Mouse (Mus musculus) hindbrain, embryonic 12.5 days (tissue): ENCODE measurements around the gene Defb22. TPM values are rescaled to one million over a fixed set of nuclear protein-coding genes. Genes with fewer than 3 reads are reported as not detected.

Experiments used
- ATAC-seq: fragments of 200-750 bp; cut with Nextera tagmentation; 2 replicates; pipeline ENCODE4 v1.8.0; 2017; ENCODE audit warnings: moderate TSS enrichment; ENCODE audit not compliant: low FRiP score
- H3K27ac ChIP-seq: fragments of 300-500 bp; sonication (generic); 2 replicates; pipeline ENCODE4 v1.5.1; 2016; ENCODE audit warnings: mild to moderate bottlenecking
- H3K27me3 ChIP-seq: fragments of 300-500 bp; sonication (generic); 2 replicates; pipeline ENCODE4 v1.6.1; 2016; ENCODE audit warnings: mild to moderate bottlenecking
- H3K36me3 ChIP-seq: fragments of 300-500 bp; sonication (generic); 2 replicates; pipeline ENCODE4 v1.6.1; 2016; ENCODE audit warnings: mild to moderate bottlenecking
- H3K4me1 ChIP-seq: fragments of 300-500 bp; sonication (generic); 2 replicates; pipeline ENCODE4 v1.6.1; 2016
- H3K4me2 ChIP-seq: fragments of 300-500 bp; sonication (generic); replicated peaks from 2 replicates; pipeline ENCODE4 v1.6.1; 2016; ENCODE audit warnings: mild to moderate bottlenecking
- H3K4me3 ChIP-seq: fragments of 300-500 bp; sonication (generic); 2 replicates; pipeline ENCODE4 v1.5.1; 2016; ENCODE audit warnings: mild to moderate bottlenecking
- H3K9ac ChIP-seq: fragments of 300-500 bp; sonication (generic); 2 replicates; pipeline ENCODE4 v1.6.1; 2016; ENCODE audit warnings: mild to moderate bottlenecking, moderate library complexity
- H3K9me3 ChIP-seq: fragments of 300-500 bp; sonication (generic); replicated peaks from 2 replicates; pipeline ENCODE4 v1.6.1; 2016; ENCODE audit warnings: mild to moderate bottlenecking
- WGBS: fragments of 180-500 bp; shearing (Covaris S2); methylation state at CpG from one replicate; pipeline ENCODE4 v1.1.7; 2016; 5-methylcytosine and 5-hydroxymethylcytosine counted together
- polyA plus RNA-seq: library from polyadenylated mRNA; unstranded; fragments of >200 nt; fragmentation: Nextera tagmentation; extraction: Ambion mirVana; gene quantifications from 2 replicates; pipeline ENCODE4 v1.2.1, GENCODE M21; 2016

Gene Defb22
- polyA plus RNA-seq, result not detected in 2 replicates

DNA sequence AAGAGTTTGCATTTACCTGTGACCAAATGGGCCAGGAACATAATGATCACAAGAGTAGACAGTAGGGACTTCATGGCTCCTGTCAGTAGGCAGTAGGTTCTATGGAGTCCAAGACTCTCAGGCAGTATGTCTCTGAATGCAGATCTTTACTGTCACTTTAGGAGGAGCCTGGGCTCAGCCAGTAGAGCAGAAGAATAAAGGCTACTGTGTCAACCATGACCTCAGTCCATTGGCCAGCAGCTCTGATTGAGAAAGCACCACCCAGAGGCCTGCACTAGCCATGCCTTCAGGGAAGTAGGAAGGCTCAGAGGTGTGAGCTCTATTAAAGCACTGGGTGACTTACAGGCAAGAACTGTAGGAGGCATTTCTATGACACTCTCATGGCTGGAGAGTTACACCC is at the start of gene Defb22:
Gene Defb22, minus strand, starts transcription at position 101 of the 400 bp plus-strand sequence.
- no peak within 1 kb of the TSS for H3K4me2 ChIP-seq
- H3K4me1 ChIP-seq, result no peaks in the 10 kb centered on the region
- H3K27me3 ChIP-seq, result no peaks in the 10 kb centered on the region
- no peaks in the 10 kb centered on the region for H3K36me3 ChIP-seq
- H3K9ac ChIP-seq, result no peak within 1 kb of the TSS
- H3K27ac ChIP-seq, result no peak within 1 kb of the TSS
- ATAC-seq, result no peak
- H3K4me3 ChIP-seq, result no peak within 1 kb of the TSS
- H3K9me3 ChIP-seq, result no peaks in the 10 kb centered on the region

DNA sequence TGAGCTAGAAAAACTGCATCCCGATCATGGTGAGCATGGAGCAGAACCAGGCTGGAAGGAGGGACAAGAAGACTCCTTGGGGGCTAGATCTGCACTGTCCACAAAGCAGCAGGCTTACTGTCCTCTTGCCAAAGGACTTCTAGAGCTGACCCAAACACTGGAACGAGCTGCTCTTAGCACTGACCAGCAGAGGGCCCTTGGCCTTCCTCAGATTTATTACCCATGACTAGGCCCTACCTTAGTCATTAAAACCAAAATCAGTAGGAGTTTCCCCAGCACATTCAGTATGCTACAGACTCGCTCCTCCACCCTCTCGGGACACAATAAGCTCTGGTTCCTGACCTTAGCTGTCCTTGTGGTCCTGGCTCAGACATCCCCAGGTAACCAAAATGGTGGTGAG is 28.0 kb upstream of the Defb22 start, which contains the start of gene Defb28:
Gene Defb28, plus strand, starts transcription at position 275 of the 400 bp plus-strand sequence.
- H3K4me3 ChIP-seq, result no peak within 1 kb of the TSS
- ATAC-seq, result no peak
- H3K4me1 ChIP-seq, result no peaks in the 10 kb centered on the region
- H3K27me3 ChIP-seq, result no peaks in the 10 kb centered on the region
- H3K9ac ChIP-seq, result no peak within 1 kb of the TSS
- no peaks in the 10 kb centered on the region for H3K36me3 ChIP-seq
- WGBS, result 69% methylated on average over 4 of the region's 4 CpGs
- no peak within 1 kb of the TSS for H3K27ac ChIP-seq
- no peak within 1 kb of the TSS for H3K4me2 ChIP-seq
- no peaks in the 10 kb centered on the region for H3K9me3 ChIP-seq

DNA sequence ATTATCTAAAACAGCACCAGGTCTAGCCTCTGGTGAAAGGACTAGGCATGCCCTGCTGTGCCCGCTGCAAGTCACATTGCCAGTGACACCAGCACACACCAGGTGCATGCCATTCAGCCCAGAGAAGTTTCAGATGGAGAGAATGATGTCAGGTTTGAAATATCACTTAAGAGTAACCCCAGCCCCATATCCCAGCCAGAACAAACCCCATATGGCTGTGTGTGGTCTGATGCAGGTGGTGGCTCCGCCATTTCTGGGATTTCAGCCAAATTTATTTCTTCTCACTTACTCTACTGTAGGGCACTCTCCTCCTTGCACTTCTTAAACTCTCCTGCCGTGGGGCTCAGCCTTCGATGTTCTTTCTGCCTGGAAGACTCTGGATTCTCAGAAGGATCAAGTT is 26.1 kb upstream of the Defb22 start:
- Histone ChIP-seq H3K36me3 (no peaks in the 10 kb centered on the region), H3K9me3 (no peaks in the 10 kb centered on the region)
- WGBS, result 74% methylated on average over 4 of the region's 4 CpGs

DNA sequence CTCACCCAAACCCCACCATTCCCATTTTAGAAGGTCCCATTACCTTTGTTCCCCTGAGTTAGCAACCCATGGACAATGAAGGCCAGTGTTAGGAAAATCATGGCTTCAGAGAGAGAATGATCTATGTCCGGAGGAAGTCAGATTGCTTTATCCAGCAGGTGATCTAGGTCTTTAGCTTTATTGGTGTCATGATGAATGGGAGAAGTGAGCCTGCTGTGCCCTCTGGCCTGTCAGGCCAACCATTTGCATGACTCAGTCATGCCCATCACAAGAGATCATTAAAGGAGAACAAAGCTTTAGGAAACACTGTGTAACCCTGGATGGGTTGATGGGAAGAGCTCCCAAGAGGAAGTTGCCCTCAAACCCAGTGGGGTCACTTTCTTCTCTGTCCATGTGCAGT is 21.7 kb upstream of the Defb22 start, which contains the start of gene Defb26:
Gene Defb26, minus strand, starts transcription at position 101 of the 400 bp plus-strand sequence.
- H3K27ac ChIP-seq, result no peak within 1 kb of the TSS
- no peak within 1 kb of the TSS for H3K4me2 ChIP-seq
- H3K27me3 ChIP-seq, result no peaks in the 10 kb centered on the region
- no peak within 1 kb of the TSS for H3K4me3 ChIP-seq
- H3K4me1 ChIP-seq, result no peaks in the 10 kb centered on the region
- H3K9me3 ChIP-seq, result no peaks in the 10 kb centered on the region
- no peak for ATAC-seq
- H3K9ac ChIP-seq, result no peak within 1 kb of the TSS
- 61% methylated on average over 1 of the region's 1 CpGs for WGBS
- no peaks in the 10 kb centered on the region for H3K36me3 ChIP-seq

More for the DNA sequence above, 26.1 kb upstream of the Defb22 start:
- Histone ChIP-seq H3K9ac (no peak overlapping the region), H3K27me3 (no peaks in the 10 kb centered on the region), H3K4me3 (no peak overlapping the region), H3K4me1 (no peaks in the 10 kb centered on the region), H3K4me2 (no peak overlapping the region), H3K27ac (no peak overlapping the region)
- no peak for ATAC-seq

DNA sequence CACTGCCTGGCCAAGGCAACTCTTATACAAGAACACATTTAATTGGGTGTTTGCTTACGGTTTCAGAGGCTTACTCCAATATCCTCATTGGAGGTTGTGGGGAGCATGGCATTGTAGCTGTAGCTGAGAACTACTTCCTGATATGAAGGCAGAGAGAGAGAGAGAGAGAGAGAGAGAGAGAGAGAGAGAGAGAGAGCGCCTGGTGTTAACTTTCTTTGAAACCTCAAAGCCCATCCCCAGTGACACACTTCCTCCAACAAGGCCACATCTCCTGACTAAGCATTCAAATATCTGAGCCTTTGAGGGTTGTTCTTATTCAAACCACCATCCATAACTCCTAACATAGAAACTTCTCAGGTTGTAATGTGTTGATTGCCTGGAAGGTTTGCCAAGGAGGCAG is 14.0 kb upstream of the Defb22 start:
- Histone ChIP-seq H3K9me3 (no peaks in the 10 kb centered on the region), H3K27me3 (no peaks in the 10 kb centered on the region), H3K36me3 (no peaks in the 10 kb centered on the region), H3K4me2 (no peak overlapping the region), H3K4me1 (no peaks in the 10 kb centered on the region), H3K4me3 (no peak overlapping the region), H3K27ac (no peak overlapping the region), H3K9ac (no peak overlapping the region)
- no peak for ATAC-seq
- WGBS, result 92% methylated on average over 2 of the region's 2 CpGs

DNA sequence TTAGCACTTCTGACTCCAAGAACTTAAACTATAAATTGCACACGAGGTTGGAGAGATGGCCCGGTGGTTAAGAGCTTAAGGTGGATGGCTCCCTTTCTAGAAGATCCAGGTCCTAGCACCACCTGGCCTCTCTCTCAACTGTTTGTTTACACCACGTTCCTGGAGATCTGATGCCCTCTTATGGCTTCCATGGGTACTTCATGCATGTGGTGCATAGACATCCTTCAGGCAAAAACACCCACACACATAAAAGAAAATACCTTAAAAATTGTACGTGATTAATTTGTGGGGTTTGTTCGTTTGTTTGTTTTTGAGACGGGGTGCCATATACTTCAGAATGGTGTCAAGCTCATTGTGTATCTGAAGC is 10.9 kb upstream of the Defb22 start:
- no peak for ATAC-seq
- no peaks in the 10 kb centered on the region for H3K36me3 ChIP-seq
- no peak overlapping the region for H3K27ac ChIP-seq
- no peak overlapping the region for H3K9ac ChIP-seq
- 79% methylated on average over 6 of the region's 6 CpGs for WGBS
- no peaks in the 10 kb centered on the region for H3K4me1 ChIP-seq
- H3K9me3 ChIP-seq, result no peaks in the 10 kb centered on the region
- no peak overlapping the region for H3K4me2 ChIP-seq
- H3K27me3 ChIP-seq, result no peaks in the 10 kb centered on the region
- no peak overlapping the region for H3K4me3 ChIP-seq

DNA sequence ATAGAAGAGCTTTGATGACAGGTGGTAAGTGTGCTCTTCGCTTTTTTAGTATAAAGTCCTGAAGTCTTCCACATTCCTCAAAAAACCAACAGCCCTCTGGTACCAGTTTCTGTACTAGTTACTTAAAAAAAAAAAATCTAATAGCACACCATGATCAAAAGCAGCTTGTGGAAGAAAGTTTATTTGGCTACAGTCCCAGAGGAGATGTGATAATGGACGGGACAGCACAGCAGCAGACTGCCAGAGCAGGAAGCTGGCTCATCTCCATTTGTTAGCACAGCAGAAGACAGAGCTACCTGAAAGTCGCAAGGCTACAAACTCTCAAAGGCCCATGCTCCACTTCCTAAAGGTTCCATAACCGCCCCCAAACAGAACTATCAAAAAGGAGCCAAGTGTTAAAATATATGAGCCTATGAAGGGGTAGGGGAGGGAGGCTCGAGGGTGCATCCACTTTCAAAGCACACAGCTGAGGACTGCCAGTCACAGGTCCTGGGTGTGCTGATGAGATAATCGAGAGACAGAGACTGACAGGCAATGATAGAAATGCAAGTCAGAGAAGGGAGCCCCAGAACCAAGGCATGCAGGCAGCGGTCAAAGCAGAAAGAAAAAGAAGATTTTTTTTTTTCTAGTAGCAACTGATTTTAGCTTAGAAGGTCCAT is 10.4 kb upstream of the Defb22 start:
- no peak overlapping the region for H3K4me3 ChIP-seq
- no peak overlapping the region for H3K27ac ChIP-seq
- H3K9ac ChIP-seq, result no peak overlapping the region
- no peak overlapping the region for H3K4me2 ChIP-seq
- H3K36me3 ChIP-seq, result no peaks in the 10 kb centered on the region
- WGBS, result 78% methylated on average over 7 of the region's 7 CpGs
- no peak for ATAC-seq
- H3K27me3 ChIP-seq, result no peaks in the 10 kb centered on the region
- no peaks in the 10 kb centered on the region for H3K9me3 ChIP-seq
- no peaks in the 10 kb centered on the region for H3K4me1 ChIP-seq

DNA sequence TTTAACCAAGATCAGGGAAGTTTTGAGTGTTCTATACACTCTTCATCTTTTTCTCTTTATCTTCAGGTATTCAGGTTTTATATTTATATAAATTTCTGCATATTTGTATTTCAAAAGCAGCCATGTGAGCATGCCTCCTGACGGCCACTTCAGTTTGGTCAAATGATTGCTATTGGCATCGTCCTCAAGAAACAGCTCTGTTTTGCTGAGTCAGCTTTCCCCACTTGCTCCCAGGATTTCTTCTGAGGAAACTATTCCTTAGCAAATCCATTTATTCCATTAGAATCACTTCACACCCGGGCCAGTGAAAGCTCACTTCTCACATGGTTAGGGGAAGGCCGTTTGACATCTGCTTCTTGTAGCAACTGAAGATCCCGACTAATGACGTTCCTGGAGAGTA is 8.1 kb upstream of the Defb22 start:
- WGBS, result 77% methylated on average over 6 of the region's 6 CpGs
- no peaks in the 10 kb centered on the region for H3K27me3 ChIP-seq

DNA sequence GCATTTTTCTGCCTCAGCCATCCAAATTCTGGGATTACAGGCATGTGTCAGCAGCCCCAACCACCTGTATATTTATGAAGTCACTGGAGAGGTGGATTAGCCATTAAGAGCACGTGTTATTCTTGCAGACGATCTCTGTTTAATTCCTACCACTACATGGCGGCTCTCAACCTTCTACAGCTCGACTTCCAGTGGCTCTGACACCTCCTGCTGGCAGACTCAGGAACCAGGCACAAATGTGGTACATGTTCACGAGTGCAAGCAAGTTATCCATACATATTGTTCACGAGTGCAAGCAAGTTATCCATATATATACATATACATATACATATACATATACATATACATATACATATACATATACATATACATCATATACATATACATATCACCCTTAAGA is 3.2 kb upstream of the Defb22 start:
- no peak overlapping the region for H3K4me2 ChIP-seq
- no peaks in the 10 kb centered on the region for H3K9me3 ChIP-seq
- 73% methylated on average over 6 of the region's 6 CpGs for WGBS
- H3K36me3 ChIP-seq, result no peaks in the 10 kb centered on the region
- no peak overlapping the region for H3K27ac ChIP-seq
- no peak overlapping the region for H3K9ac ChIP-seq
- H3K4me1 ChIP-seq, result no peaks in the 10 kb centered on the region
- H3K27me3 ChIP-seq, result no peaks in the 10 kb centered on the region
- ATAC-seq, result no peak
- H3K4me3 ChIP-seq, result no peak overlapping the region

More for the DNA sequence above, 8.1 kb upstream of the Defb22 start:
- Histone ChIP-seq H3K4me1 (no peaks in the 10 kb centered on the region), H3K4me3 (no peak overlapping the region), H3K9ac (no peak overlapping the region), H3K4me2 (no peak overlapping the region), H3K9me3 (no peaks in the 10 kb centered on the region), H3K36me3 (no peaks in the 10 kb centered on the region), H3K27ac (no peak overlapping the region)
- ATAC-seq, result no peak

DNA sequence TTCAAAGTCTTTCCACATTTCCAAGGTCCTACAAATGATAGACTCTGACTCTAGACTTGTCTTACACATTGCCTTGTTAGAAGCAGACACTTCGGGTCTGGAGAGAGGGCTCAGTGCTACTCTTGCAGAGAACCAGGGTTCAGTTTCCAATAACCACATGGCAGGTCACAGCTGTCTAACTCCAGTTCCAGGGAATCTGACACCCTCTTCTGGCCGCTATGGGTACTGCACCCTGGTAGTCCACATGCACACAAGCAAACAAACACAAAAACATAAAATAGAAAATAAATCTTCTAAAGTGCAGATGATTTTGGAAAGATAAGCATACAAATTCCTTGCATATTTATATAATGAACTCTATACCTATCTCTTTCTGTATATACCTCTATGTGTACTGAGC is 2.9 kb downstream of the Defb22 start:
- Histone ChIP-seq H3K27ac (no peak overlapping the region), H3K27me3 (no peaks in the 10 kb centered on the region), H3K9me3 (no peaks in the 10 kb centered on the region), H3K4me1 (no peaks in the 10 kb centered on the region), H3K9ac (no peak overlapping the region), H3K4me2 (no peak overlapping the region), H3K36me3 (no peaks in the 10 kb centered on the region), H3K4me3 (no peak overlapping the region)
- WGBS, result 78% methylated on average over 2 of the region's 2 CpGs
- no peak for ATAC-seq

DNA sequence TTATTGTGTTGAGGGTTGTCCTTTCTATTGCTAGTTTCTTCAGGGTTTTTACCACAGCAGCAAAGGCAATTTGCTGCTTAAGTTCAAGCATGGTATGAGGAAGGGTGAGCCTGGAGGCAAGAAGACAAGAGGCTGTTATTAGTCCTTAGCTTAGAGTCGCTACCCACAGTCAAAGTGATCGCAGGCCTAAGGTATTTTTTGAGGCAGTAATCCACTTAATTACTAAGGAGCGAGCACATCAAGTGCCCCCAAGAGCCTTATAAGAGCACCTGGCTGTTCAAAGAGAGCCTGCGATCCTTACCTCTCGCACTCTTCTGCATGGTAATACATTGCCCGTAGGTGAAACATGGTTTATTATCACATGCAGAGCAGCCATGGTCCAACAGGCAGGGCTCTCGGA is 8.2 kb downstream of the Defb22 start:
- Histone ChIP-seq H3K4me1 (no peaks in the 10 kb centered on the region), H3K9ac (no peak overlapping the region), H3K27me3 (no peaks in the 10 kb centered on the region), H3K36me3 (no peaks in the 10 kb centered on the region), H3K27ac (no peak overlapping the region), H3K4me2 (no peak overlapping the region), H3K9me3 (no peaks in the 10 kb centered on the region), H3K4me3 (no peak overlapping the region)
- WGBS, result 93% methylated on average over 7 of the region's 7 CpGs
- ATAC-seq, result no peak

DNA sequence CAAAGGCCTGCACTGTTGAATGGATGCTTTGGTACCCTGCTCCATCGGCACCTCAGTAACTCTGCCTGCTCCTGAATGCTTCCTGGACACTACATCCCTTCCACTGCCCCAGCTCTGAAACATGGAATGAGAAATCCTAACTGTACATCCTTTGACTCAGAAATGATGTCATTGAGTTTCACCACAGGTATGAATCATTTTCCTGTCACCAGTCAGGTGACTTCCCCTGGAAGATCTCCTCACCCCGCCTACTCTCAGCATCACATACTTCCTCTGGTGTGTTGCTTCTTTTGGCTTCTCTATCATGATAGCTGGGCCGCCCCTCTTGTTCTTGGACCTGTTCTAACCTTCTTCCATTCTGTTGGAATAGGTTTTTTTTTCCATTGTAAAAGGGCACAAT is 9.1 kb downstream of the Defb22 start:
- H3K9me3 ChIP-seq, result no peaks in the 10 kb centered on the region
- H3K27ac ChIP-seq, result no peak overlapping the region
- no peaks in the 10 kb centered on the region for H3K4me1 ChIP-seq
- no peaks in the 10 kb centered on the region for H3K27me3 ChIP-seq
- no peak for ATAC-seq
- H3K4me2 ChIP-seq, result no peak overlapping the region
- no peaks in the 10 kb centered on the region for H3K36me3 ChIP-seq
- H3K9ac ChIP-seq, result no peak overlapping the region
- WGBS, result 83% methylated on average over 3 of the region's 3 CpGs
- H3K4me3 ChIP-seq, result no peak overlapping the region

DNA sequence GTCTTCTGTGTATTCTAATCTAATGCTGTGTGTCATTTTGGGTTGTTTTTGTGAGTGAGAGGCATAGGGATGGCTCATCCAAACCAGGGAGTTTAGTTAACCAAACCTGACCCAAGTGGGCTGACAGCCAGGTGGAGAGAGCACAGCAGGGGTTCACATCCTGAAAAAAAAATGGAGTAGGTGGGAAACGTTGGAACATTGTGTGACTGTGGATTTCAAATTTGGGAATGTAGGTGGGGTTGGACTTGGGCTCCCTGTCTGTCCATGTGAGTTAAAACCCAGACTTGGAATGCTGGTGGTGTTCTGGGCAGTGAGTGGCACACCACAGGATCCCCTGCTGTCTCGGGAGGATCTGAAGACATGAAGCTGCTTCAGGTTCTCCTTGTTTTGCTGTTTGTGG is 13.2 kb downstream of the Defb22 start, which contains the start of gene Defb20:
Gene Defb20, plus strand, starts transcription at position 301 of the 400 bp plus-strand sequence.
- Histone ChIP-seq H3K4me2 (no peak within 1 kb of the TSS), H3K4me3 (no peak within 1 kb of the TSS), H3K27ac (no peak within 1 kb of the TSS), H3K36me3 (no peaks in the 10 kb centered on the region), H3K4me1 (no peaks in the 10 kb centered on the region), H3K9me3 (no peaks in the 10 kb centered on the region), H3K9ac (no peak within 1 kb of the TSS), H3K27me3 (no peaks in the 10 kb centered on the region)
- no peak for ATAC-seq
- 60% methylated on average over 2 of the region's 2 CpGs for whole genome bisulfite sequencing
